Mouse (Mus musculus): ENCODE measurements around the gene Cd84.

Cd84 gene

GRCm38 (mm10) chr1:171839488-171839887, at the start of gene Cd84:
Gene Cd84 (plus strand): TSS chr1:171839697.
- WGBS, result 89% methylated on average over 3 of the region's 3 CpGs

DNA sequence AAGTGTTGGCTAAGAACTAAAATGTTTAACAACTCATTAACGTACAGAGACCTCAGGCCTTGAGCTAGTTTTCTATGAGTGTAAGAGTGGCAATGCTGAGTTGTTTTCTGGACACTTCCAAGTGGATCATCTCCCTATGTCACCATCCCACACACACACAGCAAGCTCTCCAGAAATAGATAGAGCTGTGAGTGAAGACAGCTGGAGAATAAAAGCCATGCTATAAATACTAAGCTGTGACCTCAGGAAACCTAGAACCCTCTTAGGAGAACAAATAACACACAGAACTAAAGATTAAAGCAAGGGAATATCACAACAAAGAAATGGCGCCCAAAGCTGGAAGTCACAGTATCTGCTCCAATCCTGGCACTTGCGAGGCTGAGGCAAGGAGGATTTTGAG, 48.0 kb upstream of the Cd84 start:
- WGBS, result 50% methylated on average over 3 of the region's 3 CpGs

- WGBS, result 70% methylated on average over 2 of the region's 2 CpGs
Measured at GRCm38 (mm10) chr1:171796185-171796584, 43.3 kb upstream of the Cd84 start.

DNA sequence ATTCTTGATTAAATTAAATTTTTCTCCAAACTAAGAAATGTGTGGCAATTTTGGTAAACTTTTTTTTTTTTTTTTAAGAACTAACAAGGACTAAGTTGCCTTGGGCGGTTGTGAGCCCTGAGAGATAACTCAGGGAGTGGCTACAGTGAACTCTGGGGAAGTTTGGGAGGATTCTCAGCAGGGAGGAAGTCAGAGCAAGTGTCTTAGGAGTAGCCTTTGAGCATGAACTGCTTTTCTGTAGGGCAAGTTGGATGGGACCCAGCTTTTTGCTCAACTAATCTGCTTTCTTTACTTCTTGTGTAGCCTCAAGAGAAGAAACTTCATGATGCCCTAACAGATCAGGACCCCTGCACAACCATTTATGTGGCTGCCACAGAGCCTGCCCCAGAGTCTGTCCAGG, 41.7 kb upstream of the Cd84 start:
- WGBS, result 77% methylated on average over 1 of the region's 1 CpGs

DNA sequence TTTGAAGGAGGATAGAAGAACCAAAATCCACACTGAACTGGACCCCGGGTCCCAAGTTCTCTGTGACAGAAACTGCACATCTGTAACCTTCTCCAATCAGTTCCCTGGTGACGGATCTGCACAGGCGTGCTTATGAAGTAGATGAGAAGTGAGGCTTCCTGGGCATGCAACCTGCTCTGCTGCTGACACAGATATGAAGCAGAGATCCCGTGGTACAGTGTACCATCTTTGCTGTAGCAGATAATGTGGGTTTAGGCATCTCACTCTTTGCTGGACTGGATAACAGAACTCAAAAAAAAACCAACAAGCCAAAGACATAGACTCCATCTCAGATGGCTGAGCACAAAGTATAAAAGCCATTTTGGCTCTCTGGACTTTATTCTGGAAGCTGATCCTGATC, 39.8 kb upstream of the Cd84 start:
- 83% methylated on average over 4 of the region's 4 CpGs for WGBS

GRCm38 (mm10) chr1:171811048-171811447, 28.4 kb upstream of the Cd84 start:
- 86% methylated on average over 1 of the region's 1 CpGs for WGBS

GRCm38 (mm10) chr1:171815545-171816439, 23.7 kb upstream of the Cd84 start:
- WGBS, result 10% methylated on average over 8 of the region's 8 CpGs

DNA sequence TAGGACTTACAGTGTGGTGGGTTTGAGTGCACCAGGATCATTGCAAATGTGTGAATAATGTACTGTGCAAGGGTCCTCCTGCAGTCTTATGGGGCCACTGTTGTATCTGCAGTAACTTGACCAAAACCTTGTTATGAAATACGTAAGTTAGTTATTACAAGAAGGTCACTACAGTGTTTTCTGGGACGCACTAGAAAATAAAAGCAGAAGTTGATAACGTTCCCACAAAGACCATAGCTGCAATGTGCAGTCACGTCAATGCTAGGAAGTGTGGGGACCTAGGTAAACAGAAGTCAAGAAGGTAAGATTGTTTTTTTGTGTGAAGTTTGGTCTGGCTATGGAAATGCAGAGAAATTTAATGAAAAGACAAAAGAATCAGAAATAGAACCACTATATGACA, 22.5 kb upstream of the Cd84 start:
- 94% methylated on average over 4 of the region's 4 CpGs for WGBS

DNA sequence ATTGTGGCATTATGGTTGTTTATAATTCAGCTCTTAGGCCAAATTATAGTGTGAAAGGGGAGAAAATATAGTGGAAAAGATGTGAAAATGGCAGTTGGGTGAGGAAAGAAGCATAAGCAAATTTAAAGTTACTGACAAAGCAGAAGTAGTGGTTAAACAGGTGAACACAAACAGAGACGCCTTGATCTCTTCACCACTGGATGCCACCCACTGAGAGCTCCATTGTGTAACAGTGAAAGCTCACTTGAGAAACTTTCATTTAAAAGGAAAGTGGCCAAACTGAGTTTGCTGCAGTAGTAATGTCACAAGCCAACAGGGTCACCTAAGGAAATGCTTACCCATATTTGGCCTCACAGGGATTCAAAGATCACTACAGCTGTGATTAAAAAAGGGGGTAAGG, 18.2 kb upstream of the Cd84 start:
- WGBS, result 53% methylated on average over 1 of the region's 1 CpGs

GRCm38 (mm10) chr1:171825462-171825861, 14.0 kb upstream of the Cd84 start:
- 40% methylated on average over 4 of the region's 4 CpGs for WGBS

GRCm38 (mm10) chr1:171840450-171841023, 1.0 kb downstream of the Cd84 start:
- 79% methylated on average over 4 of the region's 4 CpGs for WGBS

- WGBS, result 74% methylated on average over 5 of the region's 5 CpGs
Measured at GRCm38 (mm10) chr1:171845035-171845754, 5.7 kb downstream of the Cd84 start.

DNA sequence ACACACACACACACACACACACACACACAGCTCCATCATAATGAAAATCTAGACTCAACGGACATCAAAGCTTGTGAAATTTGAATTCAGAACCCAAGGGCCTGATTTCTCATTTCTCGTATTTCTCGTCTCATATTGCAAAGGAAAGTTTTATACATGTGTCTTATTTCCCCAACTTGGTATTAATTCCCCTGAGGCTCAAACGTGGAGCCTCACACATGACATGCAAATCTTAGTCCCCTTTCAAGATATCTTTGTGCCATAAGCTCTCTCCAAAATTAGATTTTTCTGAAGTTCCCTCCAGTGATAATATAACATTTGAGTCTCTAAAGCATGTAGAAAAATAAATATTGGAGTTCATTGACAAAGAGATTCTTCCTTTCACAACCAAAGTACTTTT, 9.3 kb downstream of the Cd84 start:
- WGBS, result 81% methylated on average over 4 of the region's 4 CpGs

GRCm38 (mm10) chr1:171849454-171849853, 10.0 kb downstream of the Cd84 start:
- WGBS, result 59% methylated on average over 5 of the region's 5 CpGs

- 96% methylated on average over 4 of the region's 4 CpGs for WGBS
Measured at GRCm38 (mm10) chr1:171865467-171865866, 26.0 kb downstream of the Cd84 start.

GRCm38 (mm10) chr1:171886989-171887388, 47.5 kb downstream of the Cd84 start:
- WGBS, result 28% methylated on average over 1 of the region's 1 CpGs

- WGBS, result 69% methylated on average over 5 of the region's 5 CpGs
Measured at GRCm38 (mm10) chr1:171895364-171895763, 55.9 kb downstream of the Cd84 start, which contains the start of gene Gm10521. Gene Gm10521 (plus strand): TSS chr1:171895664.

GRCm38 (mm10) chr1:171904011-171904410, 64.5 kb downstream of the Cd84 start:
- WGBS, result 82% methylated on average over 1 of the region's 1 CpGs

DNA sequence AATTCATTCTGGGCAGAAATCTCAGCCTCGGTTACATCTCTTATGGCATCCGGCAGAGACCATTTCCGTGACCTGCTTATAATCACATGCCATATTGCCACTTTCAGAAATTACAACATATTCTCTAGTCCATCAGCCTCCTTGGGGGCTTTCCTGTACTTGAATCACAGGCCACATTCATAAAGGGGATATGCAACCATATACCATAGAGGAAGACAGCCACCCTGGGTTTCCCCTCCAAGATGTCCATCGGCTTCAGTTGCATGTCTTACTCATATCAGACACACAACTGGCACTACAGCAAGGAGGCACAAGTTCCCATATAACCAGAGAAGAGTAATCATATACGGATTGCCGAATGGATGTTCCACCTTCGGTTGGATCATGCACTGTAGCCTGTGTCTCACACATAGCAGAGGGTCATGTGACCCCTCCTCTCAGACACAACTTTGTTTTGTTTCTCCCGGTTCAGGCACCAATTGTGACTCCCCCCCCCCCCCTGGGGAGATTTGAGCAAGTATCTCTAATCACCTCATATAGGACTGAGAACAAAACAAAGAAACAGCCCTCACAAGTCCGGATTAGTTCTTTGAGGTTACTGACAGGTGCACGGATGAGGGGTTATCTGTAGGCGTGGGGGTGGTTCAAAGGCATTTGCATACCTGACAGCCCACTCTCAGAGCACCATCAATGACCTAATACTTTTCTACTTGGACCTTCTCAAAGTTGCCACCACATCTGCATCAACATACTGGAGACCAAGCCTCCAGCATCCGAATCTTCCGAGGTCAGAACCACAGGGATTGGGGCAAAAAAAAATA, 76.4 kb downstream of the Cd84 start:
- WGBS, result 75% methylated on average over 13 of the region's 13 CpGs

DNA sequence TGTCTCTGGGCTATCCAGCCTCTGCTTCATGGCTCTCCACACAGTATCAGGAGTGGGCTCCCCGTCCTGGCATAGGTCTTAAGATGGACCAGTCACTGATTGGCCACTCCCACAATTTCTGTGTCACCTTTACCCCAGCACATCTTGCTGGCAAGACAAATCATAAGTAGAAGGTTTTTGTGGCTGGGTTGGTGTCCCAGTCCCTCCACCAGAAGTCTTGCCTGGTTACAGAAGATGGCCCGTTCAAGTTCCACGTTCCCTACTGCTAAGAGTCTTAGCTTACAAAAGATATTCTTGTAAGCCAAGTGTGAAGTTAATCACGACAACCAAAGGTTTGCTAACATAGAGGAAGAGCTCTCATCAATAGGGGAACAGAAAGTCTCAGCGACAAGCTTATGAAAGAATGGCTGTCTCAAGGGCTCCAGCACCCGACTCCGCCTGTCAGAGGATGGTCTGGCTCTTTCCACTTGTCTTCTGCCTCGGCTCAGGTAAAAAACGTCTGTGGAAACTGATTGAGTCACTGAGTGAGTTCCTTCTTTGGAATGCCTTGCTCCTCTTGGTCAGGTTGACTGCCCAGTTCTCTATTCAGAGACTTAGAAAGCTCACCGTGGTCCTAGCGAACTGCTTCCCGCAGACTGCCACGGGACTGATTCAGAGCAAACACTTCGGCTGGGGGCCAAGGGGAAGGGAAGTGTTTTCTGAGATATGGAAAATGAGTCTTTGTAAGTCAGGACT, 78.0 kb downstream of the Cd84 start, which contains the start of gene Slamf6:
Slamf6 (plus strand) TSS at position 211 of the 735 bp plus-strand sequence.
- WGBS, result 79% methylated on average over 14 of the region's 14 CpGs
